8 mouse cellular contexts compared by ENCODE assay signal in genomic region chr10:127164190-127164589, GRCm38 (mm10). TPM values are rescaled to one million over a fixed set of nuclear protein-coding genes. Genes with fewer than 3 reads are reported as not detected.
DNase-seq lines count a peak whose midpoint lies in the region; ATAC-seq and TF ChIP-seq lines count a peak whose summit lies in the region.
"Had no signal": no experiment of that assay in that cellular context is flagged by ENCODE, and none has a peak within 500 bp of the region (broad histone marks: within the 10 kb centered on the region; RNA-seq: fewer than 3 reads in every experiment).

No protein-coding gene starts in this region.

- H3K27me3 ChIP-seq in limb, embryonic 12.5 days = peaks cover 65% of the 10 kb centered on the region
- H3K27me3 ChIP-seq in limb, embryonic 10.5 days (ENCODE audit: low read depth, poor library complexity, severe bottlenecking) = peaks cover 68% of the 10 kb centered on the region
- peaks cover 55% of the 10 kb centered on the region for H3K27me3 ChIP-seq in forebrain, embryonic 12.5 days
- H3K27me3 ChIP-seq in intestine, postnatal 0 days (replicated peaks; ENCODE audit: control insufficient read depth, insufficient read depth, low read length) = peaks cover 16% of the 10 kb centered on the region; the same call in 1 of the 2 replicates
- no peaks in the 10 kb centered on the region for H3K27me3 ChIP-seq in myocyte (ENCODE audit: control insufficient read depth, insufficient read depth, insufficient read length)
- peaks cover 56% of the 10 kb centered on the region for H3K27me3 ChIP-seq in heart, embryonic 11.5 days (ENCODE audit: control insufficient read depth, insufficient read depth, low read length)

- no peak overlapping the region for H3K27ac ChIP-seq in limb, embryonic 12.5 days
- no peak overlapping the region for H3K27ac ChIP-seq in limb, embryonic 10.5 days
- no peak overlapping the region for H3K27ac ChIP-seq in forebrain, embryonic 12.5 days
- H3K27ac ChIP-seq in intestine, postnatal 0 days (ENCODE audit: low read depth, low read length) = no peak overlapping the region
- no peak overlapping the region for H3K27ac ChIP-seq in heart, embryonic 11.5 days (ENCODE audit: low read depth, low read length)

- H3K9me3 ChIP-seq in limb, embryonic 12.5 days = no peaks in the 10 kb centered on the region
- no peaks in the 10 kb centered on the region for H3K9me3 ChIP-seq in limb, embryonic 10.5 days (replicated peaks)
- H3K9me3 ChIP-seq in forebrain, embryonic 12.5 days = no peaks in the 10 kb centered on the region
- no peaks in the 10 kb centered on the region for H3K9me3 ChIP-seq in intestine, postnatal 0 days (ENCODE audit: control insufficient read depth)
- no peaks in the 10 kb centered on the region for H3K9me3 ChIP-seq in heart, embryonic 11.5 days (replicated peaks; ENCODE audit: control insufficient read depth, low read length)

- no peak overlapping the region for H3ac ChIP-seq in myocyte (ENCODE audit: control insufficient read depth, insufficient read length)

- no peak for TF ChIP-seq POLR2A in myocyte (IDR thresholded peaks at IDR 0.05; ENCODE audit: insufficient read length, low read depth)

- H3K9ac ChIP-seq in limb, embryonic 12.5 days (replicated peaks) = peak overlapping the region; percentile 34; the same call in 1 of the 2 replicates
- peak overlapping the region; percentile 80; the same call in 1 of the 2 replicates for H3K9ac ChIP-seq in forebrain, embryonic 12.5 days
- H3K9ac ChIP-seq in intestine, postnatal 0 days (ENCODE audit: low read depth, low read length) = no peak overlapping the region
- no peak overlapping the region for H3K9ac ChIP-seq in heart, embryonic 11.5 days (ENCODE audit: low read depth, low read length)

- no peak for ATAC-seq in limb, embryonic 12.5 days (ENCODE audit: insufficient number of reproducible peaks, insufficient read depth, low FRiP score, low TSS enrichment, low read depth)
- no peak for ATAC-seq in forebrain, embryonic 12.5 days (ENCODE audit: low FRiP score)
- ATAC-seq in intestine, postnatal 0 days = no peak
- no peak for ATAC-seq in heart, embryonic 11.5 days (replicated peaks; ENCODE audit: insufficient number of reproducible peaks, low FRiP score, low TSS enrichment)

- peaks cover 12% of the 10 kb centered on the region for H3K4me1 ChIP-seq in limb, embryonic 12.5 days (replicated peaks)
- H3K4me1 ChIP-seq in limb, embryonic 10.5 days = peaks cover 31% of the 10 kb centered on the region
- peaks cover 22% of the 10 kb centered on the region for H3K4me1 ChIP-seq in forebrain, embryonic 12.5 days
- no peaks in the 10 kb centered on the region; the same call in 1 of the 2 replicates for H3K4me1 ChIP-seq in intestine, postnatal 0 days (replicated peaks; ENCODE audit: control insufficient read depth, insufficient read depth, low read length)
- H3K4me1 ChIP-seq in heart, embryonic 11.5 days (ENCODE audit: control insufficient read depth, insufficient read depth, low read length) = peaks cover 19% of the 10 kb centered on the region

- H3K4me2 ChIP-seq in limb, embryonic 12.5 days = no peak overlapping the region
- no peak overlapping the region for H3K4me2 ChIP-seq in forebrain, embryonic 12.5 days
- H3K4me2 ChIP-seq in intestine, postnatal 0 days (replicated peaks; ENCODE audit: low read depth) = peak overlapping the region; percentile 98; the same call in 1 of the 2 replicates
- H3K4me2 ChIP-seq in myocyte (ENCODE audit: low read depth) = peak overlapping the region; percentile 88
- no peak overlapping the region for H3K4me2 ChIP-seq in heart, embryonic 11.5 days

- WGBS in limb, embryonic 12.5 days = 92% methylated on average over 4 of the region's 4 CpGs
- WGBS in limb, embryonic 10.5 days = 97% methylated on average over 4 of the region's 4 CpGs
- 94% methylated on average over 4 of the region's 4 CpGs for WGBS in forebrain, embryonic 12.5 days
- WGBS in intestine, postnatal 0 days = 91% methylated on average over 4 of the region's 4 CpGs
- WGBS in heart, embryonic 11.5 days (ENCODE audit: insufficient replicate concordance) = 83% methylated on average over 4 of the region's 4 CpGs

- H3K4me3 ChIP-seq in limb, embryonic 12.5 days (replicated peaks) = no peak overlapping the region; the same call in 1 of the 2 replicates
- H3K4me3 ChIP-seq in limb, embryonic 10.5 days = no peak overlapping the region
- H3K4me3 ChIP-seq in forebrain, embryonic 12.5 days (replicated peaks) = no peak overlapping the region
- no peak overlapping the region for H3K4me3 ChIP-seq in intestine, postnatal 0 days (ENCODE audit: low read depth, low read length)
- peak overlapping the region; percentile 23 for H3K4me3 ChIP-seq in myocyte
- H3K4me3 ChIP-seq in heart, embryonic 11.5 days (ENCODE audit: low read depth, low read length) = no peak overlapping the region

- H3K79me2 ChIP-seq in myocyte (ENCODE audit: control insufficient read depth, insufficient read depth) = no peaks in the 10 kb centered on the region

- TF ChIP-seq CTCF in intestine, postnatal 0 days (IDR thresholded peaks at IDR 0.05; ENCODE audit: low read depth) = no peak

- no peak for DNase-seq in limb, embryonic 10.5 days (ENCODE audit: low spot score)
- no peak for DNase-seq in layer of hippocampus, postnatal 36 days

- H3K36me3 ChIP-seq in limb, embryonic 12.5 days = no peaks in the 10 kb centered on the region
- H3K36me3 ChIP-seq in limb, embryonic 10.5 days = no peaks in the 10 kb centered on the region
- no peaks in the 10 kb centered on the region for H3K36me3 ChIP-seq in forebrain, embryonic 12.5 days (replicated peaks)
- H3K36me3 ChIP-seq in intestine, postnatal 0 days (ENCODE audit: control insufficient read depth, insufficient read depth) = no peaks in the 10 kb centered on the region
- no peaks in the 10 kb centered on the region for H3K36me3 ChIP-seq in myocyte (ENCODE audit: control insufficient read depth, insufficient read depth)
- no peaks in the 10 kb centered on the region for H3K36me3 ChIP-seq in heart, embryonic 11.5 days (ENCODE audit: control insufficient read depth, insufficient read depth, low read length)

TF ChIP-seq in myocyte, 11 proteins besides CTCF, POLR2A, EP300 and RAD21:
- TF ChIP-seq USF1 (IDR thresholded peaks at IDR 0.05; ENCODE audit: low read depth) (no peak), MYOD1 (IDR thresholded peaks at IDR 0.05; ENCODE audit: control insufficient read depth in 1 of 3, insufficient read length in 2 of 3, low read depth in 2 of 3) (no peak)
TF ChIP-seq in myocyte: peak in this region for 0.

RNA-seq across cellular contexts. Expression of gene B4galnt1, which starts 0.8 kb away (rescaled TPM):
- polyA plus RNA-seq in limb, embryonic 12.5 days (2016; fragmentation: Nextera tagmentation; extraction: Ambion mirVana) = 4.3 and 5.0 TPM in 2 replicates
- polyA plus RNA-seq in limb, embryonic 10.5 days (2016; fragmentation: Nextera tagmentation; extraction: Ambion mirVana) = 2.8 and 3.4 TPM in 2 replicates
- polyA plus RNA-seq in forebrain, embryonic 12.5 days (2016; fragmentation: Nextera tagmentation; extraction: Ambion mirVana) = 13.3 and 14.7 TPM in 2 replicates
- polyA plus RNA-seq in intestine, postnatal 0 days (2015; fragmentation: Nextera tagmentation; extraction: Ambion mirVana) = 29.4 and 34.1 TPM in 2 replicates
- 12.4 TPM for polyA plus RNA-seq in myocyte (2012; fragmentation: generic; extraction: Trizol)
- total RNA-seq in layer of hippocampus, postnatal 36 days (2021) = 100 to 1,000 TPM; 115 to 123 TPM
- polyA plus RNA-seq in heart, embryonic 11.5 days (2014; fragmentation: Nextera tagmentation; extraction: Ambion mirVana) = 1.6 and 1.8 TPM in 2 replicates

RNA-seq across cellular contexts. Expression of gene Slc26a10, which starts 16.3 kb away (rescaled TPM):
- polyA plus RNA-seq in limb, embryonic 12.5 days (2016; fragmentation: Nextera tagmentation; extraction: Ambion mirVana) = 3.4 and 3.5 TPM in 2 replicates
- polyA plus RNA-seq in limb, embryonic 10.5 days (2016; fragmentation: Nextera tagmentation; extraction: Ambion mirVana) = 3.4 and 4.1 TPM in 2 replicates
- 0.86 and 2.2 TPM in 2 replicates for polyA plus RNA-seq in forebrain, embryonic 12.5 days (2016; fragmentation: Nextera tagmentation; extraction: Ambion mirVana)
- polyA plus RNA-seq in intestine, postnatal 0 days (2015; fragmentation: Nextera tagmentation; extraction: Ambion mirVana) = 0.52 and 0.65 TPM in 2 replicates
- polyA plus RNA-seq in myocyte (2012; fragmentation: generic; extraction: Trizol) = 1.3 TPM
- 10 to 100 TPM; 15.6 to 27.2 TPM for total RNA-seq in layer of hippocampus, postnatal 36 days (2021)
- 8.4 and 11.8 TPM in 2 replicates for polyA plus RNA-seq in heart, embryonic 11.5 days (2014; fragmentation: Nextera tagmentation; extraction: Ambion mirVana)
- polyA plus RNA-seq: erythroblast, embryonic 14.5 days had no signal

RNA-seq across cellular contexts. Expression of gene Arhgef25, which starts 25.7 kb away (rescaled TPM):
- 67.5 and 74.1 TPM in 2 replicates for polyA plus RNA-seq in limb, embryonic 12.5 days (2016; fragmentation: Nextera tagmentation; extraction: Ambion mirVana)
- 25.8 and 36.3 TPM in 2 replicates for polyA plus RNA-seq in limb, embryonic 10.5 days (2016; fragmentation: Nextera tagmentation; extraction: Ambion mirVana)
- 32.3 and 36.4 TPM in 2 replicates for polyA plus RNA-seq in forebrain, embryonic 12.5 days (2016; fragmentation: Nextera tagmentation; extraction: Ambion mirVana)
- 14.4 and 15.1 TPM in 2 replicates for polyA plus RNA-seq in intestine, postnatal 0 days (2015; fragmentation: Nextera tagmentation; extraction: Ambion mirVana)
- polyA plus RNA-seq in myocyte (2012; fragmentation: generic; extraction: Trizol) = 25.3 TPM
- total RNA-seq in layer of hippocampus, postnatal 36 days (2021) = 100 to 1,000 TPM; 359 to 363 TPM
- 17.9 and 18.0 TPM in 2 replicates for polyA plus RNA-seq in heart, embryonic 11.5 days (2014; fragmentation: Nextera tagmentation; extraction: Ambion mirVana)

RNA-seq across cellular contexts. Expression of gene Dtx3, which starts 31.3 kb away (rescaled TPM):
- 150 and 166 TPM in 2 replicates for polyA plus RNA-seq in limb, embryonic 12.5 days (2016; fragmentation: Nextera tagmentation; extraction: Ambion mirVana)
- polyA plus RNA-seq in limb, embryonic 10.5 days (2016; fragmentation: Nextera tagmentation; extraction: Ambion mirVana) = 91.4 and 122 TPM in 2 replicates
- polyA plus RNA-seq in forebrain, embryonic 12.5 days (2016; fragmentation: Nextera tagmentation; extraction: Ambion mirVana) = 170 and 172 TPM in 2 replicates
- polyA plus RNA-seq in intestine, postnatal 0 days (2015; fragmentation: Nextera tagmentation; extraction: Ambion mirVana) = 22.2 and 24.6 TPM in 2 replicates
- polyA plus RNA-seq in myocyte (2012; fragmentation: generic; extraction: Trizol) = 42.4 TPM
- total RNA-seq in layer of hippocampus, postnatal 36 days (2021) = 100 to 1,000 TPM; 238 TPM
- polyA plus RNA-seq in heart, embryonic 11.5 days (2014; fragmentation: Nextera tagmentation; extraction: Ambion mirVana) = 82.3 and 83.0 TPM in 2 replicates

RNA-seq across cellular contexts. Expression of gene Os9, which starts 43.3 kb away (rescaled TPM):
- polyA plus RNA-seq in limb, embryonic 12.5 days (2016; fragmentation: Nextera tagmentation; extraction: Ambion mirVana) = 58.7 and 65.5 TPM in 2 replicates
- polyA plus RNA-seq in limb, embryonic 10.5 days (2016; fragmentation: Nextera tagmentation; extraction: Ambion mirVana) = 41.3 and 49.7 TPM in 2 replicates
- 86.1 and 90.2 TPM in 2 replicates for polyA plus RNA-seq in forebrain, embryonic 12.5 days (2016; fragmentation: Nextera tagmentation; extraction: Ambion mirVana)
- polyA plus RNA-seq in intestine, postnatal 0 days (2015; fragmentation: Nextera tagmentation; extraction: Ambion mirVana) = 113 and 116 TPM in 2 replicates
- 67.2 TPM for polyA plus RNA-seq in myocyte (2012; fragmentation: generic; extraction: Trizol)
- 10 to 100 TPM; 97.5 to 99.3 TPM for total RNA-seq in layer of hippocampus, postnatal 36 days (2021)
- 21.3 and 30.3 TPM in 2 replicates for polyA plus RNA-seq in heart, embryonic 11.5 days (2014; fragmentation: Nextera tagmentation; extraction: Ambion mirVana)

Comparison
In these comparisons a context has a peak if more than half of its experiments do, and no peak if none do; other contexts are left out.
1. H3K4me2 ChIP-seq: peak in intestine, postnatal 0 days (single experiment) and myocyte (single experiment); none in limb, embryonic 12.5 days (single experiment), forebrain, embryonic 12.5 days (single experiment) and heart, embryonic 11.5 days (single experiment).
2. H3K9ac ChIP-seq: peak in limb, embryonic 12.5 days (single experiment) and forebrain, embryonic 12.5 days (single experiment); none in intestine, postnatal 0 days (single experiment) and heart, embryonic 11.5 days (single experiment).